Mouse (Mus musculus) thymus, postnatal 4 days (tissue): ENCODE measurements around the gene Vezf1.

ENCODE experiments used
- DNase-seq: peaks from one replicate; pipeline ENCODE4 v3.0.0; 2021

Vezf1 gene

GRCm38 (mm10) chr11:88055777-88056176 lies 12.3 kb upstream of the Vezf1 start:
- DNase-seq = no peak

- no peak for DNase-seq
These were observed 10.3 kb upstream of the Vezf1 start for GRCm38 (mm10) chr11:88057788-88058187.

- peak; percentile 34 for DNase-seq
These were observed 8.9 kb upstream of the Vezf1 start for GRCm38 (mm10) chr11:88059141-88059540.

- no peak for DNase-seq
These were observed 6.0 kb upstream of the Vezf1 start for GRCm38 (mm10) chr11:88061892-88062625.

GRCm38 (mm10) chr11:88065732-88066131 lies 2.3 kb upstream of the Vezf1 start:
- DNase-seq = no peak

GRCm38 (mm10) chr11:88067191-88067585 lies 891 bp upstream of the Vezf1 start:
- DNase-seq = no peak

GRCm38 (mm10) chr11:88068411-88069245 lies 549 bp downstream of the Vezf1 start:
- DNase-seq = peak; percentile 68

GRCm38 (mm10) chr11:88069246-88069570 lies 1.1 kb downstream of the Vezf1 start:
- DNase-seq = no peak

GRCm38 (mm10) chr11:88070392-88070791 lies 2.3 kb downstream of the Vezf1 start:
- no peak for DNase-seq

GRCm38 (mm10) chr11:88071113-88071512 lies 3.0 kb downstream of the Vezf1 start:
- no peak for DNase-seq

- no peak for DNase-seq
These were observed 5.3 kb downstream of the Vezf1 start for GRCm38 (mm10) chr11:88073343-88073875.

GRCm38 (mm10) chr11:88075701-88076100 lies 7.6 kb downstream of the Vezf1 start:
- no peak for DNase-seq

- DNase-seq = no peak
These were observed 8.3 kb downstream of the Vezf1 start for GRCm38 (mm10) chr11:88076394-88076793.

GRCm38 (mm10) chr11:88083699-88084098 lies 15.6 kb downstream of the Vezf1 start:
- DNase-seq = no peak

- DNase-seq = peak; percentile 89
These were observed 18.9 kb downstream of the Vezf1 start for GRCm38 (mm10) chr11:88086737-88087627.

- no peak for DNase-seq
These were observed 21.1 kb downstream of the Vezf1 start for GRCm38 (mm10) chr11:88089150-88089549.

GRCm38 (mm10) chr11:88090293-88090692 lies 22.2 kb downstream of the Vezf1 start:
- DNase-seq = no peak

GRCm38 (mm10) chr11:88091949-88092348 lies 23.9 kb downstream of the Vezf1 start:
- no peak for DNase-seq

GRCm38 (mm10) chr11:88097173-88097572 lies 29.1 kb downstream of the Vezf1 start:
- DNase-seq = no peak

- no peak for DNase-seq
These were observed 30.1 kb downstream of the Vezf1 start, which contains the start of gene Cuedc1 for GRCm38 (mm10) chr11:88098021-88098729. Gene Cuedc1 (plus strand): TSS chr11:88098058.

- peak; percentile 89 for DNase-seq
These were observed 30.9 kb downstream of the Vezf1 start for GRCm38 (mm10) chr11:88098787-88099598.
